Mouse (Mus musculus) T-helper 2 cell (primary cell): ENCODE results near the gene Dusp18.

ENCODE experiments used
- in situ Hi-C: fragments of 300-600 bp; cut with MboI, MseI; formaldehyde crosslinking; loops from one replicate; pipeline ENCODE4 v1.15.1; 2025; ENCODE audit warnings: high pct_unique_total_duplicates

Dusp18 gene

GRCm38 (mm10) chr11:3930019-3930418 lies 35.0 kb downstream of the Dusp18 start:
- in situ Hi-C loops = no loop called here

- in situ Hi-C loops = no loop called here
Measured at GRCm38 (mm10) chr11:3930931-3931330, 35.9 kb downstream of the Dusp18 start.

GRCm38 (mm10) chr11:3931511-3932211 lies 36.6 kb downstream of the Dusp18 start, which contains the start of gene Tcn2:
Gene Tcn2, minus strand, starts transcription at chr11:3932159.
- in situ Hi-C loops = no loop called here

DNA sequence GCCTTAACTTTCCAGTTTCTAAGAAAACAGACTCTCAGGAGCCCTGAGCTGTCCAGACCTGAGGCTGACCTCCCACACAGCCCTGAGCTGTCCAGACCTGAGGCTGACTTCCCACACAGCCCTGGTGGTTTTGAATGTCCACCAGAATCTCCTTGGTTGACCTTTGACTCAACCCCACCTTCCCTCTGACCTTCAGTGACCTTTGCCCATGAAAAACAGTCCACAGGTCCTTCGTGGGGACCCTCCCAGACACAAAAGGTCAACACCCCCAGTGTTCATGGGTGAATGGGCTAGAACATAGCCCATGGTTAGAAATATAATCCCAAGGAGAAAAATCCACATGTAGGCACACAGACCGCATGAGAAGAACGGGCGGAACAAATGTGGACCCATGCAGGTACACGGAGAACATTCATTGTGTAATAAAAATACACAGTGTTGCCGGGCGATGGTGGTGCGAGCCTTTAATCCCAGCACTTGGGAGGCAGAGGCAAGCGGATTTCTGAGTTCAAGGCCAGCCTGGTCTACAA lies 38.8 kb downstream of the Dusp18 start:
- in situ Hi-C loops = no loop called here

DNA sequence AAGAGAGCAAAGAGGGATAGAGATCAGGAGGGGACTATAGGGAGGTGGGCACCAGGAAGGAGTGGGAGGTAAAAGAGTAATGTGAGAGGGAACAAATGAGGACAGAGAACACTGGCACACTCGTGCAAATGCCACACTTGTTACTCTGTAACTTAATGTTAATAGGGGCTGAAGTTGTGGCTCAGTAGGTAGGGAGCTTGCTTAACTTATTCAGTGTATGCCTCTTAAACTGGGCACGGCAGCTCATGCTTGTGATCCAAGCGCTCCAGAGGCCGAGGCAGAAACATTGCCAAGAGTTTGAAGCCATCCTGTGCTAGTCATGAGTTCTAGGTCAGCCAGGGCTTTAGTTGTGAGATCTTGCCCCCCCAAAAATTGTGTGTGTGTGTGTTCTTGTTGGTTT lies 40.1 kb downstream of the Dusp18 start:
- in situ Hi-C loops = no loop called here

DNA sequence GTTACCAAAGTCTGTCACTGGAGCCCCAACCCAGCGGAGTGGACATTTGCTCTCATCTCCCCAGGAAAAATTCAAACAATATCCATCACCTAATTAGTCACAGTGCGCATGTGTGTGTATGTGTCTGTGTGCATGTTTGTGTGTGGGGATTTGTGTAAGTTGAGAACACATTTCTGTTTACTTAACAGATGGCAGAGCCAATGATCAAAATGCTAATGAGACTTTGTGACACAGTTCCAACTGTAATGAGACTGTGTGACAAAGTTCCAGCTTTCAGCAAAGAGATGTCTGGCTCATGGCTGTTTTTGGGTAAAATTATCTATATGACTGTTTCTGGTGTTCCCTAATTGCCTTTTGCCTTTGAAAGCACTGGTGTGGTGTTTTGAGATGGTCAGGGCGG lies 41.3 kb downstream of the Dusp18 start:
- in situ Hi-C loops = no loop called here

- in situ Hi-C loops = no loop called here
Measured at GRCm38 (mm10) chr11:3937321-3937874, 42.4 kb downstream of the Dusp18 start.

DNA sequence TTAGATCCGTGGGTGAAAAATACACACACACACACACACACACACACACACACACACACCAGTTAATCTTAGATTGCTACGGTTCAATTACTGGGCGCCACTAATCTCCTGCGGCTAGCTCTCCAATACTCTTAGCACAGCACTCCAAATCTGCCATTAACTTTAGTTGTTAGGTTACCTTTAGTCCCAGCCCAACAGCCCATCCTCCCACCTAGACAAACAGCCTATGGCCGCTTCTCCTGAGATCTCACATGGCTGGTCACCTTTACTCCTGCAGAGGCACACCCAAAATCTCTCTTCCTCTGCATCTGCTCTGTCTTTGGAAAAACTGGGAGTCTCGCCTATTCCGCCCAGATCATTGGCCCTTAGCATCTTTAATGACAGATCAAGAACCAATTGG lies 46.3 kb downstream of the Dusp18 start:
- in situ Hi-C loops = no loop called here

DNA sequence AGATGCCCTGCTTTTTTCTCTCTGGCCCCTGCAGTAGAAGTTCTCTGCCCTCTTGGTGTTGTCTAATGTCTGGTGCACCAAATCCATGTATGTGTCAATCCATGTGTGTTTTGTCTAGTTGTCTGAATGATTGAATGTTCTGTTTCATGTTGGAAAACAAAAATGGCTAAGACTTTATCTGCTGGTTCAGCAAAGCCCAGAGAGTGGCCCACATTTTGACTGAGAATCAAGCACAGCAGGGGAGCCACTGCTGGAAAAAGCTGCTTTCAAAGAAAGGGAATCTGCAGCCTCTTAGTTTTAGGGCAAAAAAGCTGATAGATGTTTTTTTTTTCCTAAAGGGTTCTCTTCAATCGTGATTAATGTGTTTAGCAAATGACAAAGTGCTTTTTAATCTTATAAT lies 51.3 kb downstream of the Dusp18 start:
- in situ Hi-C loops = no loop called here
